Mouse (Mus musculus): ENCODE data around the gene Piga.

DNA sequence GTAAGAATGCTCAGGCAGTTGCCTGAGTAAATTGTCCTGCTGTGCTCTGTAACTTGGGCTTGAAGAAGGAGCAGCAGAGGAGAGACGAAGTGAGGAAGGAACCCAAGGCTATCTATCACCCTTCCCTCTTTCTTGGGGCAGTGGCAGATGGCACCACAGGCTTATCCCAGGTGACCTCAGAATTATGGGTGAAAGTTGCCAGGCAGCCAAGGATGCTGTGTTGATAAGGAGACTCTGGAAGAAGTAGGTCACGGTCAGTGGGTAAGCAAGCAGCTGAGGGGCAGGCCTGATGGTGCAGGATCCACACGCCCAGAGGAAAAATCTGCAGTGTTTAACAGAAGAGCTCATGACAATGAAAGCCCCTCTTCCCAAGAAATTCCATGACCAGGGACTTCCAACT, 21.7 kb downstream of the Piga start:
- TF ChIP-seq CTCF (IDR thresholded peaks at IDR 0.05; ENCODE audit: low read depth, low read length) (no peak), GATA2 (IDR thresholded peaks at IDR 0.05; ENCODE audit: borderline replicate concordance, low read depth, low read length) (no peak)
